Mouse (Mus musculus) liver, embryonic 15.5 days (tissue): ENCODE data around the gene Abhd8. TPM values are rescaled to one million over a fixed set of nuclear protein-coding genes. Genes with fewer than 3 reads are reported as not detected.
A peak's percentile ranks its signal among the peaks of the same experiment; 100 is the strongest.
"Not testable (repeated sequence)": the region's sequence is repeated elsewhere in the genome, so short reads cannot be mapped to it uniquely, and the experiment has no call there.

Source experiments
- ATAC-seq: fragments of 200-750 bp; cut with Nextera tagmentation; 2 replicates; pipeline ENCODE4 v1.8.0; 2017; ENCODE audit warnings: moderate number of reproducible peaks, mild to moderate bottlenecking, moderate library complexity; ENCODE audit not compliant: insufficient read depth
- H3K27ac ChIP-seq: fragments of 300-500 bp; sonication (generic); replicated peaks from 2 replicates; pipeline ENCODE4 v1.5.1; 2015; ENCODE audit warnings: mild to moderate bottlenecking, inconsistent platforms
- H3K27me3 ChIP-seq: fragments of 300-500 bp; sonication (generic); 2 replicates; pipeline ENCODE4 v1.6.1; 2015; ENCODE audit warnings: mild to moderate bottlenecking, inconsistent platforms
- H3K36me3 ChIP-seq: fragments of 300-500 bp; sonication (generic); replicated peaks from 2 replicates; pipeline ENCODE4 v1.6.1; 2015; ENCODE audit warnings: moderate library complexity, mild to moderate bottlenecking, inconsistent platforms
- H3K4me1 ChIP-seq: fragments of 300-500 bp; sonication (generic); replicated peaks from 2 replicates; pipeline ENCODE4 v1.6.1; 2015; ENCODE audit warnings: inconsistent platforms
- H3K4me2 ChIP-seq: fragments of 300-500 bp; sonication (generic); 2 replicates; pipeline ENCODE4 v1.6.1; 2015; ENCODE audit warnings: moderate library complexity, mild to moderate bottlenecking, inconsistent platforms
- H3K4me3 ChIP-seq: fragments of 300-500 bp; sonication (generic); replicated peaks from 2 replicates; pipeline ENCODE4 v1.5.1; 2015; ENCODE audit warnings: mild to moderate bottlenecking, inconsistent platforms
- H3K9ac ChIP-seq: fragments of 300-500 bp; sonication (generic); 2 replicates; pipeline ENCODE4 v1.6.1; 2015; ENCODE audit warnings: moderate library complexity, mild to moderate bottlenecking, inconsistent platforms
- H3K9me3 ChIP-seq: fragments of 300-500 bp; sonication (generic); replicated peaks from 2 replicates; pipeline ENCODE4 v1.6.1; 2016; ENCODE audit warnings: inconsistent platforms
- WGBS: fragments of 180-500 bp; shearing (Covaris S2); methylation state at CpG from one replicate; pipeline ENCODE4 v1.1.7; 2015; ENCODE audit warnings: mixed read lengths; ENCODE audit not compliant: insufficient replicate concordance; 5-methylcytosine and 5-hydroxymethylcytosine counted together
- polyA plus RNA-seq: library from polyadenylated mRNA; unstranded; fragments of >200 nt; fragmentation: Nextera tagmentation; extraction: Ambion mirVana; gene quantifications from 2 replicates; pipeline ENCODE4 v1.2.1, GENCODE M21; 2015

Gene Abhd8
- polyA plus RNA-seq, 1 experiment from 2014 or later = 9.1 TPM

DNA sequence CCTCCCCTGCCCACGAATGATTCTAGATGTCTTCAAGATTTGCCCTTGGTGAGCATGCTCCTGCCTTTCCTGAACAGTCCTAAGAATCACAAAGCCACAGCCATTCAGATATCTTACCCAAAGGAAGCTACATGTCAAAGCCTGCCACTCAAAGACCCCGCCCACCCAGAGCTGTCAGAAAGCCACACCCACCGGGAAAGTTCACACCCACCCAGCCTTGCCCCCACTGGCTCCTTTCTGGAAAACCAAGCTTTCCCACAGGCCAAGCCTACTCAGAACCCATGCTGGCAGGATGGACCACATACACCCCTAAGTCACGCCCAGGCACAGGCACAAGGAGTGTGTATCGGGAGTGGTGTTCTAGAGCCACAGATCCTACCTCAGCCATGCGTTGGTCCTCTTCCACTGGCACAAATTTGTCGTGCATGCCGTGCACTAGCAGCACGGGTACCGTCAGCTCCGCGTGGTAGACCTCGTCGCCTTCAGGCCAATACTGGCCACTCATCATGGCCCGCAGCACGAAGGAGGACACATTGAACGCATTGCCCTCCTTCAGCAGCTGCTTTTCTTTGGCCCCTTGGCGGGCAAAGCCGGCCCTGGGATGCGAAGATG is 5.7 kb downstream of the Abhd8 start:
- Histone ChIP-seq H3K4me1 (peaks cover 15% of the 10 kb centered on the region), H3K4me2 (no peak overlapping the region), H3K36me3 (peaks cover 8% of the 10 kb centered on the region; the same call in 1 of the 2 replicates), H3K27me3 (peaks cover 6% of the 10 kb centered on the region; the same call in 1 of the 2 replicates), H3K9me3 (no peaks in the 10 kb centered on the region), H3K4me3 (no peak overlapping the region), H3K27ac (no peak overlapping the region), H3K9ac (no peak overlapping the region)
- ATAC-seq = no peak
- WGBS = 76% methylated on average over 20 of the region's 20 CpGs

DNA sequence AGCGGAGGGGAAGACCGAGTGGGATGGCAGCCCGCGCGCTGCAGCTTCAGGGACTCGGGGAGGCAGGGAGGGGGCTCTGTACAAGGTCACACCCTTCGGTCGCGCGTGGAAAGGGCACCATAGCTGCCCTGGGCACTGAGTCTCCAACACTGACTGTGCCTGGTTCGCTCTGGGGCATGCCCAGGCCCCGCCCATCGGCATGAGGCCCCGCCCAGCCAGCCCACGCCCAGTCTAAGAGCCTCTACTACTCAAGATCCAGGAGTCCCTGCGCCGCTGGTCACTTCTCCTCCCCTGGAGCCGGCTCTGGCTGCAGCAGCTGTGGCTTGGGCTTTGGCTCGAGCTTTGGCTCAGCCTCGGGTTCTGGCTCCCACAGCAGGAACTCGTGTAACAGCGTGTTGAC is 6.5 kb downstream of the Abhd8 start:
- Histone ChIP-seq H3K9me3 (no peaks in the 10 kb centered on the region), H3K27me3 (peaks cover 14% of the 10 kb centered on the region; the same call in 1 of the 2 replicates), H3K4me2 (no peak overlapping the region), H3K9ac (no peak overlapping the region), H3K36me3 (peaks cover 8% of the 10 kb centered on the region; the same call in 1 of the 2 replicates), H3K4me3 (no peak overlapping the region), H3K27ac (no peak overlapping the region), H3K4me1 (peaks cover 7% of the 10 kb centered on the region)
- ATAC-seq = peak; percentile 60; the same call in 1 of the 2 replicates
- 51% methylated on average over 22 of the region's 22 CpGs for WGBS

DNA sequence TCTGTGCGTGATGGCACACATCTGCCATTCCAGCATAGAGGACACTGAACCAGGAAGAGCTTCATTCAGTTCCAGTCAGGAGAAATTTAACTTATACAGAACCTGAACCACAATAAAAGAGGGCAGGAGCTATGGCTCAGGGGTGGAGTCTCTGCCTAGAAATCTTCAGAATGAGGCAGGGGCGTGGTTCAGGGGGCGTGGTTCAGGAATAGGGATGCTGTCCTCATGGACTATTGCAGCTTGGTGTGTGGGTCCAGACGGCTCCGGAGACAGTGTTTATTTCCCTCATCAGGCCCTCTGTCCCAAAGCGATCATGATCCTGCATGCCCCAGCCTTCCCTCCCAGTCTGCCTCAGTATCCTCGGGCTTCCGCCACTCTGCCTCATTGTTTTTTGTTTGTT is 8.8 kb downstream of the Abhd8 start:
- WGBS = 63% methylated on average over 8 of the region's 8 CpGs
- Histone ChIP-seq H3K4me3 (no peak overlapping the region), H3K27ac (no peak overlapping the region), H3K27me3 (peaks cover 14% of the 10 kb centered on the region; the same call in 1 of the 2 replicates), H3K4me2 (no peak overlapping the region), H3K9ac (no peak overlapping the region), H3K36me3 (no peaks in the 10 kb centered on the region), H3K9me3 (no peaks in the 10 kb centered on the region), H3K4me1 (peaks cover 6% of the 10 kb centered on the region)
- ATAC-seq = no peak

DNA sequence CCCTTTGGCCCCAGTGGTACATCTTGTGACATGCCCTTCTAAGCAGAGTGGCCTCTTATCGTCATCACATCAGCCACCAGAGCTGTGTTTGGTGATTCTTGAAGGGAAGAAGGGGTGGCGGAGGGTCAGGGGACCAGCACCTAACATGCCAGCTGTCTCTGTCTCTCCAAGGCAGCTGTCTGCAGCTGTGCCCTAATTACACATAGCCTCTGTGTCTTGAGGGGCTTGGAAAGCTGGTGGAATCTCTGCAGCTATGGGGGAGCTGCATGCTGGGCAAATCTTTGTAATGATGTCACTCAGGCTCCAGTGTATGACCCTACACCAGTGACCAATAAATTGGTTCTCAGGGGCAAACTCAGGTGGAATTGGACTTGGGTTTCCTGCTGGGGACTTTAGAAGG is 10.8 kb downstream of the Abhd8 start:
- no peak overlapping the region for H3K9ac ChIP-seq
- no peaks in the 10 kb centered on the region for H3K9me3 ChIP-seq
- 56% methylated on average over 2 of the region's 2 CpGs for WGBS
- no peak overlapping the region for H3K4me3 ChIP-seq
- H3K36me3 ChIP-seq = no peaks in the 10 kb centered on the region
- ATAC-seq = no peak
- peaks cover 14% of the 10 kb centered on the region; the same call in 1 of the 2 replicates for H3K27me3 ChIP-seq
- no peak overlapping the region for H3K27ac ChIP-seq
- H3K4me2 ChIP-seq = no peak overlapping the region
- H3K4me1 ChIP-seq = peaks cover 6% of the 10 kb centered on the region

DNA sequence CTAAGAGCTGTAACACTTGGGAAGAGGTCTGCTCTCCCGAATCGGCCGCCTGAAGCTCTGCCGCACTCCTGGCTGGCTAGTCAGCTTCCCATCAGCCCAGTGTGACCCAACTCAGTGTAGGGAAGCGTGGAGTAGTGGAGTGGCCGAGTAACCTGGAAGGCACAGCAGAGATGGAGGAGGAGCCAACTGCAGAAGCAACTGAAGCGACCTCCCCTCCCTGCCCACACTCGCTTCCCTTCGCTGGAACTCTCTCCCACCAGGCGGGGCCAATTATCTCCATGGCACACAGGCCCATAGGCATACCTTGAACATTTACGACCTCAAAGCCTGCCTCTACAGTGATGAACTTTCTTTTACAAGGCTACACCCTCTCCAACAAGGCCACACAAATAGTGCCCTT is 11.7 kb downstream of the Abhd8 start:
- Histone ChIP-seq H3K9ac (no peak overlapping the region), H3K4me3 (no peak overlapping the region), H3K9me3 (no peaks in the 10 kb centered on the region), H3K4me2 (no peak overlapping the region), H3K27me3 (peaks cover 13% of the 10 kb centered on the region; the same call in 1 of the 2 replicates), H3K4me1 (peaks cover 2% of the 10 kb centered on the region), H3K27ac (no peak overlapping the region), H3K36me3 (no peaks in the 10 kb centered on the region)
- 47% methylated on average over 11 of the region's 11 CpGs for WGBS
- ATAC-seq = no peak

DNA sequence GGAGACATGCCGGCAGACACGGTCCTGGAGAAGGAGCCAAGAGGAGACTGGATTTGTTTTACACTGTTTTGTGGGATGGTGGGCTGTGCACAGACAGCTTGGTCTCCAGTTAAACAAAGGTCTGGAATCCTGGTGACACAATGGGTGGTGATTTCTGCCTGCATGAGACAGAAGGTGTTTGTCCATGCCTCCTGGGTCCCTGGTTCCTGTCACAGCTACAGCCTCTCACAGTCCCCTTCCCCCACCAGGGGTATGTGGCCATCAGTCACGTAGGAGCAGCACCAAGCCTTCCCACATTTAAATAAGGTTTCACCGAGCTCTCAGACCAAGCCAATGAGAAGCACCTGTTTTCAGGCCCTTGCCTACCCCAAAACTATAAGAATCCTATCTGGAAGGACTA is 12.1 kb downstream of the Abhd8 start:
- WGBS = 68% methylated on average over 4 of the region's 4 CpGs
- Histone ChIP-seq H3K9me3 (no peaks in the 10 kb centered on the region), H3K27ac (no peak overlapping the region), H3K4me2 (no peak overlapping the region), H3K36me3 (no peaks in the 10 kb centered on the region), H3K27me3 (peaks cover 11% of the 10 kb centered on the region; the same call in 1 of the 2 replicates), H3K9ac (no peak overlapping the region), H3K4me3 (no peak overlapping the region), H3K4me1 (no peaks in the 10 kb centered on the region)
- no peak for ATAC-seq

DNA sequence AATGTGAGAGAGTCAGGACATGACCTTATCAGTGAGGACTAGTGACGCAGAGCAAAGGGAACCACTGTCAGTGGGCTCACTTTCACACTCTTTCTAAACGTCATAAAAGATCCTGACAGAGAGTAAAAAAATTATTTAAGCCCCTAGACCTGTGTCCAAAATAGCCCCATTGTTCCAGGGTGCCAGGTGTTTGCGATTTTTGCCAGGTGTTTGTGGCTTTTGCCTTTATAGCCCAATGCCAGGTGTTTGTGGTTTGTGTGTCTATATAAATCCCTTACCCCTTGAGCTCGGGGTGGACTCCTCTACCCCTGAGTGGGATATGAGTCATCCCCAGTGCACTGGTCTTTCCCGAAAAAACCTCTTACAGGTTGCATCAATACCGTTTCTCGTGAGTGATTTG is 18.4 kb downstream of the Abhd8 start:
- no peaks in the 10 kb centered on the region for H3K9me3 ChIP-seq
- H3K4me1 ChIP-seq = no peaks in the 10 kb centered on the region
- H3K4me3 ChIP-seq = no peak overlapping the region
- H3K9ac ChIP-seq = no peak overlapping the region
- peaks cover 8% of the 10 kb centered on the region for H3K27me3 ChIP-seq
- no peaks in the 10 kb centered on the region for H3K36me3 ChIP-seq
- H3K4me2 ChIP-seq = no peak overlapping the region
- 60% methylated on average over 7 of the region's 7 CpGs for WGBS
- no peak overlapping the region for H3K27ac ChIP-seq
- ATAC-seq = no peak

DNA sequence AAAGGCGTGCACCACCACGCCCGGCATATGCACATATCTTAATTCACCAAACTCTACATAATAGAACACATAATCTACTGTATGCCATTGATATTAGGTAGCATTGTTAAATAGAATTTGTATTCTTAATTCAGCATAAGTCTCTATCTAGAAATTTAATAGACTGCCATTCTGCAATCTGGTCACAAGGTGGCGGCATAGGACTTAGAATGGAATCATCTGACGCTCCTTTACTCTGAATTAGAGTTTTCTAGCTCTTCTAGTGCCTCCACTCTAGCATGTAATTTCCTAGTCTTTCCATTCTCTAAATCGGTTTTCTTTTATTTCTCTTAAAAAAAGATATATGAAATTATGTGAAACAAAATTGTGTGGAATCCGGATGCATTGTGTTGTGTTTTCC is 22.1 kb downstream of the Abhd8 start:
- Histone ChIP-seq H3K9ac (no peak overlapping the region), H3K4me1 (no peaks in the 10 kb centered on the region), H3K9me3 (no peaks in the 10 kb centered on the region), H3K27me3 (peaks cover 12% of the 10 kb centered on the region), H3K4me3 (no peak overlapping the region), H3K27ac (no peak overlapping the region), H3K4me2 (no peak overlapping the region), H3K36me3 (no peaks in the 10 kb centered on the region)
- no peak for ATAC-seq
- 3% methylated on average over 7 of the region's 7 CpGs for WGBS

DNA sequence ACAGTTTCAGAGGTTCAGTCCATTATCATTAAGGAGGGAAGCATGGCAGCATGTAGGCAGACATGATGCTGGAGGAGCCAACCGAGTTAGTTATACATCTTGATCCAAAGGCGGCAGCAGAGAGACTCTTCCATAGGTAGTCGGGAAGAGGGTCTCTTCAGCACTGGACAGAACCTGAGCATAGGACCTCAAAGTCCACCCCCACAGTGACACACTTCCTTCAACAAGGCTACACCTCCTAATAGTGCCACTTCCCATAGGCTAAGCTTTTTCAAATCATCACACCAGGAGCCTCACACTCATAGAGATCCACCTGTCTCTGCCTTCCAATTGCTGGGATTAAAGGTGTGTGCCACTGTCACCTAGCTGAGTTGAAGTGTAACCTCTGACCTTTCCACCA is 26.4 kb downstream of the Abhd8 start:
- Histone ChIP-seq H3K4me2 (no peak overlapping the region), H3K4me1 (no peaks in the 10 kb centered on the region), H3K9me3 (no peaks in the 10 kb centered on the region), H3K36me3 (no peaks in the 10 kb centered on the region), H3K27me3 (peaks cover 6% of the 10 kb centered on the region), H3K9ac (no peak overlapping the region), H3K4me3 (no peak overlapping the region), H3K27ac (no peak overlapping the region)
- ATAC-seq = no peak
- WGBS = 43% methylated on average over 3 of the region's 3 CpGs

DNA sequence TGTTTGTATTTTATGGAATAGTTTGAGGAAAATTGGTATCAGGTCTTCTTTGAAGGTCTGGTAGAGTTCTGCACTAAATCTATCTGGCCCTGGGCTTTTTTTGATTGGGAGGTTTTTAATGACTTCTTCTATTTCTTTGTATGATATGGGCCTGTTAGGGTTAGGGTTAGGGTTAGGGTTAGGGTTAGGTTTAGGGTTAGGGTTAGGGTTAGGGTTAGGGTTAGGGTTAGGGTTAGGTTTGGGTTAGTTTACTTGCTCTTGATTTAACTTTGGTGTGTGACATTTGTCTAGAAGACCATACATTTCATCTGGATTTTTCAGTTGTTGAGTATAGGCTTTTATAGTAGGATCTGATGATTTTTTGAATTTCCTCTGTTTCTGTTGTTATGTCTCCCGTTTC is 30.5 kb downstream of the Abhd8 start:
- H3K9me3 ChIP-seq, ATAC-seq, H3K27ac ChIP-seq, H3K4me3 ChIP-seq, H3K27me3 ChIP-seq, H3K4me1 ChIP-seq, H3K36me3 ChIP-seq, H3K9ac ChIP-seq, H3K4me2 ChIP-seq: not testable (repeated sequence)
- WGBS = 63% methylated on average over 1 of the region's 1 CpGs

DNA sequence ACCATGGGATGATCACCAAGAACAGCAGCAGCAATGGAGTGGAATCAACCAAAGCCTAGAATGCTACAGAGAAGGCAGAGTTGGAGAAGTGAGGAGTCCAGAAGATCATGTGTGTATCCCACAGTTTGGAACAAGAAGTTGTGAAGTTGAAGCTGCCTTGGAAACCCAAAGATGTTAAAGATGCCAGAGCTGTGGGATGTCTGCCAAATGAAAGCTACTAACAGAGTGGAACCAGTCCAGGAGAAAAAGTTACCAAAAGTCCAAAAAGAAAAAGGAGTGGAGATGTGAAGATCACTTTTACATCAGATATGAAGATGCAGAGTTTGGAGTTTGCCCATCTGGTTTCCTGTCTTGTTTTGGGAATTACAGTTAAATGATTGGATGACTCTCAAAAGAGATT is 41.3 kb downstream of the Abhd8 start:
- Histone ChIP-seq H3K27ac (no peak overlapping the region), H3K9me3 (no peaks in the 10 kb centered on the region), H3K36me3 (no peaks in the 10 kb centered on the region), H3K4me2 (no peak overlapping the region), H3K27me3 (no peaks in the 10 kb centered on the region), H3K9ac (no peak overlapping the region), H3K4me3 (no peak overlapping the region), H3K4me1 (no peaks in the 10 kb centered on the region)
- no peak for ATAC-seq
